Mouse (Mus musculus): Measurements from ENCODE around the gene Tex22.

Tex22 gene

GRCm38 (mm10) chr12:113056089-113056488 is 18.2 kb upstream of the Tex22 start:
- no peak for DNase-seq (ENCODE audit: low spot score)

- no peak for DNase-seq (ENCODE audit: low spot score)
Measured at GRCm38 (mm10) chr12:113060178-113060577, 14.1 kb upstream of the Tex22 start.

- DNase-seq (ENCODE audit: low spot score) = no peak
Measured at GRCm38 (mm10) chr12:113061606-113062005, 12.7 kb upstream of the Tex22 start.

- no peak for DNase-seq (ENCODE audit: low spot score)
Measured at GRCm38 (mm10) chr12:113062201-113062600, 12.1 kb upstream of the Tex22 start.

GRCm38 (mm10) chr12:113063700-113064099 is 10.6 kb upstream of the Tex22 start:
- DNase-seq (ENCODE audit: low spot score) = no peak

- no peak for DNase-seq (ENCODE audit: low spot score)
Measured at GRCm38 (mm10) chr12:113068002-113068401, 6.3 kb upstream of the Tex22 start.

GRCm38 (mm10) chr12:113069389-113069788 is 4.9 kb upstream of the Tex22 start:
- DNase-seq (ENCODE audit: low spot score) = no peak

GRCm38 (mm10) chr12:113071321-113071720 is 3.0 kb upstream of the Tex22 start:
- no peak for DNase-seq (ENCODE audit: low spot score)

GRCm38 (mm10) chr12:113071827-113072226 is 2.5 kb upstream of the Tex22 start:
- DNase-seq (ENCODE audit: low spot score) = no peak

GRCm38 (mm10) chr12:113073420-113074328 is 628 bp upstream of the Tex22 start:
- DNase-seq (ENCODE audit: low spot score) = peak; percentile 9

GRCm38 (mm10) chr12:113075063-113075454 is 757 bp downstream of the Tex22 start:
- DNase-seq (ENCODE audit: low spot score) = peak; percentile 84

GRCm38 (mm10) chr12:113075486-113075885 is 1.2 kb downstream of the Tex22 start:
- no peak for DNase-seq (ENCODE audit: low spot score)

- DNase-seq (ENCODE audit: low spot score) = no peak
Measured at GRCm38 (mm10) chr12:113087276-113087675, 13.0 kb downstream of the Tex22 start.

- no peak for DNase-seq (ENCODE audit: low spot score)
Measured at GRCm38 (mm10) chr12:113088026-113088425, 13.7 kb downstream of the Tex22 start.

- no peak for DNase-seq (ENCODE audit: low spot score)
Measured at GRCm38 (mm10) chr12:113089107-113089506, 14.8 kb downstream of the Tex22 start.

GRCm38 (mm10) chr12:113090053-113090452 is 15.8 kb downstream of the Tex22 start:
- DNase-seq (ENCODE audit: low spot score) = no peak

- DNase-seq (ENCODE audit: low spot score) = no peak
Measured at GRCm38 (mm10) chr12:113097040-113097439, 22.7 kb downstream of the Tex22 start.

GRCm38 (mm10) chr12:113097749-113098281 is 23.5 kb downstream of the Tex22 start, which contains the start of gene Mta1:
Mta1 (plus strand) TSS chr12:113098278.
- DNase-seq (ENCODE audit: low spot score) = peak; percentile 32

- no peak for DNase-seq (ENCODE audit: low spot score)
Measured at GRCm38 (mm10) chr12:113098530-113099151, 24.3 kb downstream of the Tex22 start.

GRCm38 (mm10) chr12:113099470-113100237 is 25.4 kb downstream of the Tex22 start:
- no peak for DNase-seq (ENCODE audit: low spot score)

GRCm38 (mm10) chr12:113100448-113101076 is 26.3 kb downstream of the Tex22 start:
- no peak for DNase-seq (ENCODE audit: low spot score)
